Comparison of ENCODE assay signal across 13 mouse cellular contexts in the genomic region with DNA sequence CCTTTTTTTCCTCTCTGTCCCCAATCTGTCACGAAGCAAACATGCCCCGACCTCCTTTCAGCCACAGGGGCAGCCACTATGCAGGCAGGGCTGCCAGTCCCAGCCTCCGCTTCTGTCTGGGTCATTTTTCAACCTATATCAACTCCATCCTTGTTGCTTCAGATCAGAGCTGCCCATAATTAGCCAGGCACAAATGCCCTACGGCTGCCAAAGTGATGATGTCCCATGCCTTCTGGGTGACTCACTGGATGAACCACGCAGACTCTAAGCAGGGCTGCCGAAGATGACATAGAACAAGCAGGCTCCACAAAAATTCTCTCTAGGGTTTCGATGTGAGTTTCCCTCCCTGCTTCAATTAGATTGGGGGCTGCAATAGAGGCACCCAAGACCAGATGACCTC.
A peak's percentile ranks its signal among the peaks of the same experiment; 100 is the strongest.
DNase-seq lines count a peak whose midpoint lies in the region; ATAC-seq and TF ChIP-seq lines count a peak whose summit lies in the region.
"Had no signal": no experiment of that assay in that cellular context is flagged by ENCODE, and none has a peak within 500 bp of the region (broad histone marks: within the 10 kb centered on the region; RNA-seq: fewer than 3 reads in every experiment).

No protein-coding gene starts in this region.

- H3K4me3 ChIP-seq in C2C12 (ENCODE audit: insufficient read depth, poor library complexity, severe bottlenecking), result no peak overlapping the region
- no peak overlapping the region for H3K4me3 ChIP-seq in heart, embryonic 13.5 days
- H3K4me3 ChIP-seq: hindbrain, embryonic 10.5 days had no signal

- no peaks in the 10 kb centered on the region for H3K36me3 ChIP-seq in C2C12 (ENCODE audit: control insufficient read depth, insufficient read depth)
- H3K36me3 ChIP-seq in heart, embryonic 13.5 days, result no peaks in the 10 kb centered on the region
- H3K36me3 ChIP-seq: hindbrain, embryonic 10.5 days had no signal

- no peaks in the 10 kb centered on the region for H3K79me3 ChIP-seq in C2C12 (ENCODE audit: low read depth)

- DNase-seq in 3134 (ENCODE audit: extremely low read depth, insufficient read length, low spot score), result peak; percentile 69
- DNase-seq in cerebellum, adult 11-12 months, result peak; percentile 43
- no peak for DNase-seq in yolk sac, embryonic 10.5 days (ENCODE audit: low spot score)
- DNase-seq in B cell, adult 2 months, result no peak
- DNase-seq in layer of hippocampus, postnatal 14 days (ENCODE audit: low spot score in 2 of 2), result no peak
- DNase-seq: kidney, adult 2 months; right cerebral cortex, postnatal 14 days had no signal

- ATAC-seq in heart, embryonic 13.5 days (ENCODE audit: extremely low read depth, insufficient number of reproducible peaks, low FRiP score, low TSS enrichment), result no peak
- ATAC-seq: forebrain, embryonic 16.5 days had no signal

- H3K4me1 ChIP-seq in heart, embryonic 13.5 days, result peaks cover 66% of the 10 kb centered on the region

- peak overlapping the region; percentile 24 for H3K4me2 ChIP-seq in heart, embryonic 13.5 days
- H3K4me2 ChIP-seq: liver, embryonic 11.5 days had no signal

- no peak overlapping the region for H3ac ChIP-seq in C2C12 (ENCODE audit: control insufficient read depth, insufficient read length, low read depth)

- TF ChIP-seq CTCF in C2C12 (IDR thresholded peaks at IDR 0.05; ENCODE audit: control insufficient read depth, insufficient read depth, insufficient read length), result no peak

- WGBS in heart, embryonic 13.5 days, result 37% methylated on average over 7 of the region's 7 CpGs

- H3K9me3 ChIP-seq in heart, embryonic 13.5 days, result no peaks in the 10 kb centered on the region
- H3K9me3 ChIP-seq: hindbrain, embryonic 10.5 days had no signal

- no peaks in the 10 kb centered on the region for H3K27me3 ChIP-seq in C2C12 (ENCODE audit: control insufficient read depth, insufficient read depth, insufficient read length)
- no peaks in the 10 kb centered on the region for H3K27me3 ChIP-seq in heart, embryonic 13.5 days (replicated peaks)

- H3K9ac ChIP-seq in heart, embryonic 13.5 days, result peak overlapping the region; percentile 37; the same call in 1 of the 2 replicates

- peak overlapping the region; percentile 79 for H3K27ac ChIP-seq in heart, embryonic 13.5 days (replicated peaks)
- H3K27ac ChIP-seq: hindbrain, embryonic 10.5 days; stomach, postnatal 0 days had no signal

- no peaks in the 10 kb centered on the region for H3K79me2 ChIP-seq in C2C12 (ENCODE audit: control insufficient read depth, insufficient read depth)

TF ChIP-seq in C2C12, 6 proteins besides CTCF, POLR2A, EP300 and RAD21:
- no peak for TF ChIP-seq MYOD1 (IDR thresholded peaks at IDR 0.05; ENCODE audit: control insufficient read depth, insufficient read length, low read depth)
- peak; percentile 77 for TF ChIP-seq FOSL1 (IDR thresholded peaks at IDR 0.05; ENCODE audit: insufficient read depth, low read length, poor library complexity, severe bottlenecking)
- TF ChIP-seq USF1 (IDR thresholded peaks at IDR 0.05; ENCODE audit: low read depth), result no peak
- peak; percentile 44 for TF ChIP-seq CEBPB (IDR thresholded peaks at IDR 0.05; ENCODE audit: low read depth)
- TF ChIP-seq MAX (IDR thresholded peaks at IDR 0.05), result no peak
- TF ChIP-seq MYOG (IDR thresholded peaks at IDR 0.05; ENCODE audit: control insufficient read depth, extremely low read depth, insufficient read length), result no peak
TF ChIP-seq in C2C12: peak in this region for 2.

Comparison
In these comparisons a context has a peak if more than half of its experiments do, and no peak if none do; other contexts are left out.
1. DNase-seq: peak in 3134 (single experiment) and cerebellum, adult 11-12 months (single experiment); none in yolk sac, embryonic 10.5 days (single experiment), B cell, adult 2 months (0 of 2) and layer of hippocampus, postnatal 14 days (0 of 2).